Mouse (Mus musculus) cerebellum, adult 2 months (tissue): ENCODE measurements at regions not wholly inside any gene's neighbourhood (a gene's known extent, or its start where the extent isn't known, plus 50 kb on each side); places are given as distances from the start of the nearest gene placed in this dataset.

ENCODE experiments used
- DNase-seq, 2 experiments: peaks; one replicate each; pipeline ENCODE4 v3.0.0; 2021
- H3K27ac ChIP-seq: fragments of 200-500 bp; 2 replicates; pipeline ENCODE4 v1.5.1; 2012; ENCODE audit warnings: low read length, control low read depth, inconsistent platforms; ENCODE audit not compliant: insufficient read depth
- H3K27me3 ChIP-seq: fragments of 200-500 bp; 2 replicates; pipeline ENCODE4 v1.6.1; 2012; ENCODE audit warnings: inconsistent platforms, mild to moderate bottlenecking, low read length, moderate library complexity; ENCODE audit not compliant: control insufficient read depth, insufficient read depth
- H3K4me1 ChIP-seq: fragments of 200-500 bp; 2 replicates; pipeline ENCODE4 v1.6.1; 2011; ENCODE audit warnings: low read length; ENCODE audit not compliant: control insufficient read depth, insufficient read depth
- H3K4me3 ChIP-seq: fragments of 200-500 bp; replicated peaks from 2 replicates; pipeline ENCODE3; 2011; ENCODE audit warnings: mild to moderate bottlenecking, low read depth, low read length, control low read depth; ENCODE audit not compliant: insufficient read depth
- CTCF ChIP-seq: fragments of 200-500 bp; IDR thresholded peaks from 2 replicates; pipeline ENCODE4 v1.5.1; 2011; ENCODE audit warnings: low read depth, mild to moderate bottlenecking, control low read depth, low read length, moderate library complexity, borderline replicate concordance; ENCODE audit not compliant: insufficient read depth
- POLR2A ChIP-seq: fragments of 200-500 bp; IDR thresholded peaks from 2 replicates; pipeline ENCODE4 v1.6.1; 2011; ENCODE audit warnings: low read length, control low read depth, borderline replicate concordance; ENCODE audit not compliant: insufficient read depth
- WGBS: fragments of 180-500 bp; shearing (Covaris S2); methylation state at CpG from one replicate; pipeline ENCODE4 v1.1.7; 2018; 5-methylcytosine and 5-hydroxymethylcytosine counted together

GRCm38 (mm10) chr14:71230484-71231188 lies 631.0 kb upstream of the Fam160b2 start:
- Histone ChIP-seq H3K27me3 (no peaks in the 10 kb centered on the region), H3K4me1 (no peaks in the 10 kb centered on the region), H3K4me3 (no peak overlapping the region), H3K27ac (no peak overlapping the region)
- WGBS = 92% methylated on average over 7 of the region's 7 CpGs
- TF ChIP-seq POLR2A (no peak), CTCF (no peak)
- no peak for DNase-seq

DNA sequence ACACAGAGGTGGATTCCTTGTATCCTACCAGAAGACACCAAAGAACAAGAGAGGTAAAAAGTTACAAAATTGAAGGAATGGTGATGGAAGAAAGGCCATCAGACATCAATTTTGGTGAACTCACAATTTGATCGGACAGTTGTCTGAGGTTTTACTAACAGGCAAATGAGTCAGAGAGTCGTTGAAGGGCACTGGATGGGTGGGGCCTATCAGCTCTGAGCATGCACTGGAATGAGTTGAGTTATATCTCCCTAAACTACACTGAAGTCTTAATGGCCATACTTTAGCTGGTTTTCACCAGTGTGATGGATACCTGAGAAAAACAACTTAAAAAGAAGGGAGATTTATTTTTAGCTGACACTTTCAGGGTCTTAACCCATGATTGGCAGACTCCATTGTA lies 630.3 kb upstream of the Fam160b2 start:
- Histone ChIP-seq H3K4me1 (no peaks in the 10 kb centered on the region), H3K27ac (no peak overlapping the region), H3K27me3 (no peaks in the 10 kb centered on the region), H3K4me3 (no peak overlapping the region)
- TF ChIP-seq CTCF (no peak), POLR2A (no peak)
- WGBS = 90% methylated on average over 2 of the region's 2 CpGs
- no peak for DNase-seq

DNA sequence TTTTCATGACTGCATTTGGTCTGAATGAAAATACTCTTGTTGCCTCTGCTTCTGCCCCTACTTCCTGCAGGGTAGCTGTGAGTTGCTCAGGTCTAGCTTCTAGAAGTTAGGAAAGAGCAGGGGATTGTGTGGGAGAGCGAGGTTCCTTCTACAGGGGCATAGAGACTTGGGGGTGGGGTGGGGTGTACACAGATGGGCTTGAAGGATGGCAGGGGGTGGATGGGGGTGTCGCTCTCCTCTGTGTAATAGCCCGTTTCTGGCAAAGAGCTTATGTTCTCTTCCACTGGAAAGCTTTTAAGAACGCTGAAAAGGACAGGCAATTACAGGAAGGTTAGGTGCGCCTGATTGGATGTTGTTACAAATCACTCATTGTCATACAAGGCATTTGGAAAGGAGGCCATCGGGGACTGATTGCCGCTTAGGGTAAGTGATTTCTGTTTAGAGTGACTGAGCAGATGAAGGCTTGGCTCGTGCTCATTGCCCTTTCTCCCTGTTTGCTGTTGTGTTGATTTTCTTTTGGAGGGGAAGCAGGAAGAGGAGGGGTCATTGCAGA lies 629.3 kb upstream of the Fam160b2 start:
- TF ChIP-seq POLR2A (no peak), CTCF (no peak)
- H3K27me3 ChIP-seq = no peaks in the 10 kb centered on the region
- DNase-seq = no peak
- H3K4me3 ChIP-seq = no peak overlapping the region
- 60% methylated on average over 8 of the region's 8 CpGs for WGBS
- no peak overlapping the region for H3K27ac ChIP-seq
- no peaks in the 10 kb centered on the region for H3K4me1 ChIP-seq

DNA sequence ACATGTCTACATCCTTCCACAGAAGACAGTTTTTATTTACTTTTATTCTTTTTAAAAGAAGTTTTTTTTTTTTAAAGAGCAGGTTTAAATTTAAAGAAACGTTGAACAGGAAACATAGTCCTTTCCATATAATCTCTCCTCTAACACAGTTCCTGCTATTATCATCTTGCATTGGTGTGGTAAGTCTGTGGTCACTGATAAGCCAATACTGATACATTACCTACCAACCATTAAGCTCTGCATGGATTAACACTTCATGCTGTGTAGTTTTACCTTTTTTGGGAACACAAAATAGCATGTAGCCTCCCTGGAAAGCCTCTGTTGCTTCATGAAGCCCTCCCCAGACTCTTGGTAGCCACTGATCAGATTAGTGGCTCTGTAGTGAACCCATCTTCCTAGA lies 617.4 kb upstream of the Fam160b2 start:
- Histone ChIP-seq H3K4me3 (no peak overlapping the region), H3K4me1 (no peaks in the 10 kb centered on the region), H3K27me3 (no peaks in the 10 kb centered on the region), H3K27ac (no peak overlapping the region)
- no peak for DNase-seq
- no peak for TF ChIP-seq POLR2A
- TF ChIP-seq CTCF = no peak
- 85% methylated on average over 1 of the region's 1 CpGs for WGBS

GRCm38 (mm10) chr14:71211359-71211978 lies 611.8 kb upstream of the Fam160b2 start:
- no peak overlapping the region for H3K4me3 ChIP-seq
- H3K4me1 ChIP-seq = no peaks in the 10 kb centered on the region
- H3K27ac ChIP-seq = no peak overlapping the region
- DNase-seq = no peak
- TF ChIP-seq POLR2A = no peak
- TF ChIP-seq CTCF = no peak
- H3K27me3 ChIP-seq = no peaks in the 10 kb centered on the region
- 86% methylated on average over 3 of the region's 3 CpGs for WGBS

DNA sequence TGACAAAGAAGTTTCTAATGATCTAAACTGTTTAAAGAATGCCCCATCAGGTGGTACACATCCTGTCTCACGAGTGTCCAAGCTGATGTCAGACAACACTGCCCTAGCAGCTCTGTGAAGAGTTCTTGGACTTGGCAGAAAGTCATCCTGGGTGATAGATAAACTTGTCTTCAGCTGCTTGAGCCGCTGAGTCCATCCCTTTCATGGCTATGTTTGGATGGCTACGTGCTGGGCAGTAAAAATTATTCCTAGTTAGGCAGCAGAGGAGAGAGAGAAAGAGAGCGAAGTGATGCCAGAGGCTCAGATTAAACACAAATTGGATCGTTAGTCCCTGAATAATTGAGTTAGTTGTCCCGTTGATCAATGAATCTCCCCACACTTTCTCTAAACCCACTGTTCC lies 603.8 kb upstream of the Fam160b2 start:
- H3K4me1 ChIP-seq = no peaks in the 10 kb centered on the region
- H3K27me3 ChIP-seq = no peaks in the 10 kb centered on the region; the same call in 1 of the 2 replicates
- DNase-seq = no peak
- no peak overlapping the region for H3K27ac ChIP-seq
- no peak overlapping the region for H3K4me3 ChIP-seq
- 72% methylated on average over 6 of the region's 6 CpGs for WGBS
- no peak for TF ChIP-seq CTCF
- TF ChIP-seq POLR2A = no peak

- H3K4me3 ChIP-seq = no peak overlapping the region
- DNase-seq = no peak
- TF ChIP-seq CTCF = no peak
- H3K27me3 ChIP-seq = no peaks in the 10 kb centered on the region; the same call in 1 of the 2 replicates
- 98% methylated on average over 1 of the region's 1 CpGs for WGBS
- no peak overlapping the region for H3K27ac ChIP-seq
- H3K4me1 ChIP-seq = no peaks in the 10 kb centered on the region
Measured at GRCm38 (mm10) chr14:71200917-71201316, 601.3 kb upstream of the Fam160b2 start.
